Mouse (Mus musculus): ENCODE data around the gene Ces1b.

DNA sequence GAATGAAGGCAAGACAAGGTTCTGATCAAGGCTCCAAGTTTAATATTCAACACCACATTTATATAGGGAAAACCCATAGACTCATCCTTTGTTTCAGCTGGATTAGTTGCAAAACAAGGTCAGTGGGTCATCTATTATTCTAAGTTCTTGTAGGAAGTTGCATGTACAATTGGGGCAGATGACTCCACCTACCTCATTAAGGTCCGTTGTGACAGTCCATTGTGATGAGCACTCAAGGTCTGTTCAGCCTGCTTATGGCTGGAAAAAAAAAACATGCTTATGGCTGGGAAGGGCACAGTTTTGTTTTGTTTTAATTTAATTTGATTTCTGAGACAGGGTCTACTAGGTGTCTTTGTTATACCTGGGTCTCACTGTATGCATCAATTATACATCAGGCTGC is 11.5 kb upstream of the Ces1b start:
- no peak for TF ChIP-seq POLR2A (IDR thresholded peaks at IDR 0.05; ENCODE audit: borderline replicate concordance, extremely low read depth, insufficient read depth, insufficient read length, poor library complexity, severe bottlenecking)
- TF ChIP-seq CTCF (IDR thresholded peaks at IDR 0.05; ENCODE audit: borderline replicate concordance, extremely low read depth, insufficient read depth, insufficient read length): no peak

Data from brain, embryonic 14.5 days (tissue).